16 mouse cellular contexts compared by ENCODE assay signal in the genomic region with DNA sequence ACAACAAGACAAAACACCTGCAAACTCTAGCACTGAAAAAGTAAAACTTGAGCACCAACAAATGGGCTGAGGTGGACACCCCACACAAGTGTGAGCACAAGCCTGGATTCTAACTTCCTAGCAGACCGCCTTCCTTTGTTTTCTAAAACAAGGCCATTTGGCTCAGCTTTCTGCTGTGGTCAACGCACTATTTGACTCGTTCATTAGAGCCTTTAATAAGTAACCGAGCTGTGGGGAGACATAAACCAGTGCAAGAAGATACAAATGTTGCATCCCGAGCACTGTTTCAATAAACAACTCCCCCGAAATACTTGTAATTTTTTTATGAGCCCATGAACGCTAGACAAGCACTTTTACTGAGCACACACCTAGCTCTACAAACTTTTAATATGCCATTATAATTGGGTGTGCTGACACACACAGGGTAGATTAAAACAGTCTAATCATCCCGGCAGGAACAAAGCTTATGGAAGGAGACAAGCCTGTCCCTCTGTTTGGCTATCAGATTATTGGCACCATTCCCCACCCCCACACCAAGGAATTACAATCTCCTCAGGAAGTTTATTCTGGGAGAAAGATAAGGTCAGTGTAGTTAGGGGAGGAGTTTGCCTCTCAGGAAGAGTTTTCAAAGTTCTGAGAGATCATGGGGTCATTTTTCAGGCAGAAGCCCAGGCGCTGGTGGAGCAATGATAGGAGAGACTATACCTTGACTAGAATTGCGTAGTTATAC. TPM values are rescaled to one million over a fixed set of nuclear protein-coding genes. Genes with fewer than 3 reads are reported as not detected.
DNase-seq lines count a peak whose midpoint lies in the region; TF ChIP-seq lines count a peak whose summit lies in the region.
"Had no signal": no experiment of that assay in that cellular context is flagged by ENCODE, and none has a peak within 500 bp of the region (broad histone marks: within the 10 kb centered on the region; RNA-seq: fewer than 3 reads in every experiment).

No protein-coding gene starts in this region.

- TF ChIP-seq POLR2A in lung, adult 2 months (IDR thresholded peaks at IDR 0.05; ENCODE audit: borderline replicate concordance, extremely low read depth, low read depth, low read length): no peak

- peaks cover 10% of the 10 kb centered on the region for H3K4me1 ChIP-seq in lung, adult 2 months (ENCODE audit: control insufficient read depth, insufficient read depth, low read length)

- TF ChIP-seq CTCF in lung, adult 2 months (IDR thresholded peaks at IDR 0.05; ENCODE audit: insufficient read depth, low read length): no peak

- H3K4me3 ChIP-seq in lung, adult 2 months (replicated peaks; ENCODE audit: extremely low read depth, low read depth, low read length): no peak overlapping the region
- H3K4me3 ChIP-seq: heart, embryonic 15.5 days; lung, embryonic 15.5 days had no signal

- 28% methylated on average over 10 of the region's 10 CpGs for WGBS in lung, adult 2 months

- DNase-seq in embryo, embryonic 9.5 days (ENCODE audit: extremely low spot score): peak; percentile 9
- DNase-seq in embryo, embryonic 11 days: no peak
- DNase-seq in urinary bladder, postnatal 14 days (ENCODE audit: low spot score): peak; percentile 18
- DNase-seq in urinary bladder, postnatal 10 days (ENCODE audit: low spot score): no peak
- DNase-seq in lung, adult 2 months: peak; percentile 31
- DNase-seq in cerebellum, adult 11 months: no peak
- DNase-seq in frontal cortex, postnatal 36 days (ENCODE audit: low spot score in 2 of 2): no peak
- no peak for DNase-seq in layer of hippocampus, adult 18-20 months (ENCODE audit: low spot score in 2 of 2)
- DNase-seq: cerebellum, postnatal 10 days had no signal

RNA-seq across cellular contexts. Expression of a gene that starts 27.7 kb away (rescaled TPM):
- not detected in 2 replicates for polyA plus RNA-seq in lung, adult 2 months (2012; rRNA removed)
- not detected for total RNA-seq in layer of hippocampus, adult 18-20 months (2021)
- total RNA-seq: left cerebral cortex, postnatal 14 days; midbrain, postnatal 0 days; neutrophil, adult 5-6 weeks had no signal
- polyA plus RNA-seq: C2C12; heart, embryonic 15.5 days; lung, embryonic 15.5 days; midbrain, postnatal 0 days; stomach, embryonic 14.5 days had no signal

Comparison
In these comparisons a context has a peak if more than half of its experiments do, and no peak if none do; other contexts are left out.
1. DNase-seq: peak in embryo, embryonic 9.5 days (single experiment), urinary bladder, postnatal 14 days (single experiment) and lung, adult 2 months (single experiment); none in embryo, embryonic 11 days (single experiment), urinary bladder, postnatal 10 days (single experiment), cerebellum, adult 11 months (single experiment), frontal cortex, postnatal 36 days (0 of 2) and layer of hippocampus, adult 18-20 months (0 of 2).